Mouse (Mus musculus): ENCODE measurements around the gene Nfam1. TPM values are rescaled to one million over a fixed set of nuclear protein-coding genes. Genes with fewer than 3 reads are reported as not detected.

Gene Nfam1
- total RNA-seq, 1 experiment from 2014 or later = 242 TPM

GRCm38 (mm10) chr15:83002665-83003548 lies 30.2 kb downstream of the Nfam1 start:
- ATAC-seq (ENCODE audit: extremely low read depth, insufficient number of reproducible peaks, low FRiP score, poor library complexity, severe bottlenecking) = no peak

- ATAC-seq (ENCODE audit: extremely low read depth, insufficient number of reproducible peaks, low FRiP score, poor library complexity, severe bottlenecking) = peak; percentile 56; the same call in 1 of the 2 replicates
These were observed 34.3 kb downstream of the Nfam1 start for GRCm38 (mm10) chr15:82998811-82999221.

- no peak for ATAC-seq (ENCODE audit: extremely low read depth, insufficient number of reproducible peaks, low FRiP score, poor library complexity, severe bottlenecking)
These were observed 36.7 kb downstream of the Nfam1 start for GRCm38 (mm10) chr15:82996431-82996830.

GRCm38 (mm10) chr15:82995239-82995638 lies 37.9 kb downstream of the Nfam1 start:
- ATAC-seq (ENCODE audit: extremely low read depth, insufficient number of reproducible peaks, low FRiP score, poor library complexity, severe bottlenecking) = no peak

- no peak for ATAC-seq (ENCODE audit: extremely low read depth, insufficient number of reproducible peaks, low FRiP score, poor library complexity, severe bottlenecking)
These were observed 40.2 kb downstream of the Nfam1 start for GRCm38 (mm10) chr15:82992911-82993310.

- ATAC-seq (ENCODE audit: extremely low read depth, insufficient number of reproducible peaks, low FRiP score, poor library complexity, severe bottlenecking) = no peak
These were observed 40.9 kb downstream of the Nfam1 start for GRCm38 (mm10) chr15:82992079-82992783.

- ATAC-seq (ENCODE audit: extremely low read depth, insufficient number of reproducible peaks, low FRiP score, poor library complexity, severe bottlenecking) = no peak
These were observed 43.9 kb downstream of the Nfam1 start for GRCm38 (mm10) chr15:82989190-82989704.

- peak; percentile 80 for ATAC-seq (ENCODE audit: extremely low read depth, insufficient number of reproducible peaks, low FRiP score, poor library complexity, severe bottlenecking)
These were observed 45.4 kb downstream of the Nfam1 start, which contains the start of gene Tcf20 for GRCm38 (mm10) chr15:82987732-82988112. Gene Tcf20, minus strand, starts transcription at chr15:82987872.

- ATAC-seq (ENCODE audit: extremely low read depth, insufficient number of reproducible peaks, low FRiP score, poor library complexity, severe bottlenecking) = 0 out of 2 replicates have a peak, but pooled peaks have one; percentile 2
These were observed 45.9 kb downstream of the Nfam1 start for GRCm38 (mm10) chr15:82987014-82987731.

- ATAC-seq (ENCODE audit: extremely low read depth, insufficient number of reproducible peaks, low FRiP score, poor library complexity, severe bottlenecking) = no peak
These were observed 48.5 kb downstream of the Nfam1 start for GRCm38 (mm10) chr15:82984574-82984973.

- ATAC-seq (ENCODE audit: extremely low read depth, insufficient number of reproducible peaks, low FRiP score, poor library complexity, severe bottlenecking) = no peak
These were observed 49.0 kb downstream of the Nfam1 start for GRCm38 (mm10) chr15:82984097-82984496.

GRCm38 (mm10) chr15:82983416-82984026 lies 49.6 kb downstream of the Nfam1 start:
- no peak for ATAC-seq (ENCODE audit: extremely low read depth, insufficient number of reproducible peaks, low FRiP score, poor library complexity, severe bottlenecking)

- ATAC-seq (ENCODE audit: extremely low read depth, insufficient number of reproducible peaks, low FRiP score, poor library complexity, severe bottlenecking) = no peak
These were observed 50.2 kb downstream of the Nfam1 start for GRCm38 (mm10) chr15:82982724-82983415.

- ATAC-seq (ENCODE audit: extremely low read depth, insufficient number of reproducible peaks, low FRiP score, poor library complexity, severe bottlenecking) = no peak
These were observed 51.2 kb downstream of the Nfam1 start for GRCm38 (mm10) chr15:82981676-82982520.

GRCm38 (mm10) chr15:82979531-82979930 lies 53.6 kb downstream of the Nfam1 start:
- no peak for ATAC-seq (ENCODE audit: extremely low read depth, insufficient number of reproducible peaks, low FRiP score, poor library complexity, severe bottlenecking)

- ATAC-seq (ENCODE audit: extremely low read depth, insufficient number of reproducible peaks, low FRiP score, poor library complexity, severe bottlenecking) = no peak
These were observed 58.6 kb downstream of the Nfam1 start for GRCm38 (mm10) chr15:82974471-82974870.

GRCm38 (mm10) chr15:82969206-82969721 lies 63.8 kb downstream of the Nfam1 start:
- no peak for ATAC-seq (ENCODE audit: extremely low read depth, insufficient number of reproducible peaks, low FRiP score, poor library complexity, severe bottlenecking)
